Mouse (Mus musculus) cortical plate, adult 2 months (tissue): ENCODE data around the gene Pkd1l3.

Source experiments
- CTCF ChIP-seq: fragments of 200-500 bp; IDR thresholded peaks from 2 replicates; pipeline ENCODE4 v1.5.1; 2011; ENCODE audit warnings: mild to moderate bottlenecking, control low read depth, low read length; ENCODE audit not compliant: insufficient read depth; ENCODE audit errors: extremely low read depth
- POLR2A ChIP-seq: fragments of 200-500 bp; IDR thresholded peaks from 2 replicates; pipeline ENCODE4 v1.6.1; 2011; ENCODE audit warnings: mild to moderate bottlenecking, low read length, control low read depth; ENCODE audit not compliant: insufficient read depth; ENCODE audit errors: extremely low read depth

DNA sequence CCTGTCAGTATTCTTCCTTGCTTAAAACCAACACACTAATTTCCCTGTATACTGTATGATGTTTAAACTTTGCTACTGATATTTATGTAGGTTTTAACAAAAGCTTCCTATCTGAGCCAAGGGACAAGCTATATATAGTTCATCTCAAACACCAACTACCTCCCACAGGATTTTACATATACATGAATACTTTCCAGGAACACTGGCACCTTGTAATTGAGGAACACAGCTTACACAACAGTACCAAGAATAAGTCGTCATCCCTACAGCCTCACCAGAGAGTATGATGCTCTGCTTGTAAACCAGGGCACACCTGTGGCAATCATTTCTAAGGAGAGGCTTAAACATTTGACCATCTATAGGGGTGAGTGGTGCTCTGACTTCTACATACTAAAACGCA is 7.6 kb upstream of the Pkd1l3 start:
- no peak for TF ChIP-seq CTCF
- TF ChIP-seq POLR2A = no peak
